In genomic region chr13:43300906-43301305, GRCm38 (mm10) we compare ENCODE assay signal across 8 mouse cellular contexts. TPM values are rescaled to one million over a fixed set of nuclear protein-coding genes. Genes with fewer than 3 reads are reported as not detected.
DNase-seq lines count a peak whose midpoint lies in the region; ATAC-seq and TF ChIP-seq lines count a peak whose summit lies in the region.

No protein-coding gene starts in this region.

- H3K9ac ChIP-seq in lung, embryonic 14.5 days: no peak overlapping the region
- no peak overlapping the region for H3K9ac ChIP-seq in forebrain, embryonic 16.5 days (replicated peaks; ENCODE audit: low read depth, low read length)
- H3K9ac ChIP-seq in neural tube, embryonic 15.5 days (replicated peaks): peak overlapping the region; percentile 3; the same call in 1 of the 2 replicates

- intact Hi-C loops in left cerebral cortex, postnatal 10 days (cut with DNase I): loop anchor here (5.0 kb wide), 3 partner anchors 39 to 119 kb away; no protein-coding TSS in a partner anchor

- H3K4me1 ChIP-seq in lung, embryonic 14.5 days (ENCODE audit: insufficient read depth): 0 out of 2 replicates have a peak, but pooled peaks cover 3% of the 10 kb centered on the region
- H3K4me1 ChIP-seq in forebrain, embryonic 16.5 days (replicated peaks; ENCODE audit: control insufficient read depth, insufficient read depth, low read length): peaks cover 39% of the 10 kb centered on the region
- peaks cover 49% of the 10 kb centered on the region for H3K4me1 ChIP-seq in neural tube, embryonic 15.5 days

- DNase-seq in lung, embryonic 14.5 days: no peak
- no peak for DNase-seq in lung, adult 18-20 months
- no peak for DNase-seq in retina, postnatal 1 day
- DNase-seq in gastrocnemius, adult 18-20 months (ENCODE audit: low spot score): no peak
- DNase-seq in left cerebral cortex, postnatal 10 days (ENCODE audit: extremely low spot score in 1 of 2, low spot score in 2 of 2): no peak

- no peak for ATAC-seq in lung, embryonic 14.5 days (ENCODE audit: insufficient read depth)
- peak; percentile 32 for ATAC-seq in activated CD4-positive, CD25-positive, alpha-beta regulatory T cell, adult 4 months
- ATAC-seq in forebrain, embryonic 16.5 days: no peak
- ATAC-seq in neural tube, embryonic 15.5 days (ENCODE audit: low FRiP score): no peak

- H3K27ac ChIP-seq in lung, embryonic 14.5 days (ENCODE audit: low read depth): no peak overlapping the region
- H3K27ac ChIP-seq in forebrain, embryonic 16.5 days (ENCODE audit: low read length): no peak overlapping the region
- no peak overlapping the region for H3K27ac ChIP-seq in neural tube, embryonic 15.5 days (replicated peaks)

- WGBS in lung, embryonic 14.5 days: 31% methylated on average over 9 of the region's 9 CpGs
- WGBS in forebrain, embryonic 16.5 days: 40% methylated on average over 9 of the region's 9 CpGs
- 25% methylated on average over 9 of the region's 9 CpGs for WGBS in neural tube, embryonic 15.5 days

- H3K27me3 ChIP-seq in lung, embryonic 14.5 days (ENCODE audit: insufficient read depth, low read length): peaks cover 10% of the 10 kb centered on the region; the same call in 1 of the 2 replicates
- H3K27me3 ChIP-seq in forebrain, embryonic 16.5 days (replicated peaks; ENCODE audit: control insufficient read depth, insufficient read depth, low read length): 0 out of 2 replicates have a peak, but pooled peaks cover 2% of the 10 kb centered on the region
- no peaks in the 10 kb centered on the region for H3K27me3 ChIP-seq in neural tube, embryonic 15.5 days (replicated peaks)

- no peak overlapping the region for H3K4me3 ChIP-seq in lung, embryonic 14.5 days (ENCODE audit: low read depth, low read length)
- H3K4me3 ChIP-seq in forebrain, embryonic 16.5 days (replicated peaks; ENCODE audit: low read length): peak overlapping the region; percentile 7
- H3K4me3 ChIP-seq in neural tube, embryonic 15.5 days (replicated peaks): peak overlapping the region; percentile 80

- TF ChIP-seq CTCF in lung, embryonic 14.5 days (IDR thresholded peaks at IDR 0.05; ENCODE audit: low read depth): no peak

- no peaks in the 10 kb centered on the region for H3K36me3 ChIP-seq in lung, embryonic 14.5 days (ENCODE audit: insufficient read depth)
- H3K36me3 ChIP-seq in forebrain, embryonic 16.5 days (ENCODE audit: control insufficient read depth, insufficient read depth): no peaks in the 10 kb centered on the region
- no peaks in the 10 kb centered on the region for H3K36me3 ChIP-seq in neural tube, embryonic 15.5 days

- peak overlapping the region; percentile 99; the same call in 1 of the 2 replicates for H3K4me2 ChIP-seq in lung, embryonic 14.5 days
- peak overlapping the region; percentile 86 for H3K4me2 ChIP-seq in forebrain, embryonic 16.5 days (ENCODE audit: low read length)
- peak overlapping the region; percentile 79 for H3K4me2 ChIP-seq in neural tube, embryonic 15.5 days

- H3K9me3 ChIP-seq in lung, embryonic 14.5 days (ENCODE audit: low read depth, low read length): no peaks in the 10 kb centered on the region
- H3K9me3 ChIP-seq in forebrain, embryonic 16.5 days (ENCODE audit: control insufficient read depth, low read length): no peaks in the 10 kb centered on the region
- no peaks in the 10 kb centered on the region for H3K9me3 ChIP-seq in neural tube, embryonic 15.5 days (replicated peaks)

RNA-seq across cellular contexts. Expression of gene Gfod1, which starts 3.1 kb away (rescaled TPM):
- polyA plus RNA-seq in lung, embryonic 14.5 days (2014; fragmentation: Nextera tagmentation; extraction: Ambion mirVana): 1.0 and 1.4 TPM in 2 replicates
- polyA plus RNA-seq in activated CD4-positive, CD25-positive, alpha-beta regulatory T cell, adult 4 months (2017; shearing (Covaris generic)): 1 to 10 TPM; 2.5 to 4.0 TPM
- polyA plus RNA-seq in forebrain, embryonic 16.5 days (2015; fragmentation: Nextera tagmentation; extraction: Ambion mirVana): 2.1 and 2.3 TPM in 2 replicates
- 1.9 and 2.7 TPM in 2 replicates for polyA plus RNA-seq in neural tube, embryonic 15.5 days (2015; fragmentation: Nextera tagmentation; extraction: Ambion mirVana)
- total RNA-seq in gastrocnemius, adult 18-20 months (2021): 1 to 10 TPM; 4.7 to 6.8 TPM
- total RNA-seq in left cerebral cortex, postnatal 10 days (2021): 10 to 100 TPM; 41.6 to 43.3 TPM
